Mouse (Mus musculus): ENCODE data around the gene Cox6a1. TPM values are rescaled to one million over a fixed set of nuclear protein-coding genes. Genes with fewer than 3 reads are reported as not detected.
"Not testable (repeated sequence)": the region's sequence is repeated elsewhere in the genome, so short reads cannot be mapped to it uniquely, and the experiment has no call there.

Cox6a1 gene
- 1,395 and 1,520 TPM in 2 replicates for polyA plus RNA-seq (2015; fragmentation: Nextera tagmentation; extraction: Ambion mirVana)

DNA sequence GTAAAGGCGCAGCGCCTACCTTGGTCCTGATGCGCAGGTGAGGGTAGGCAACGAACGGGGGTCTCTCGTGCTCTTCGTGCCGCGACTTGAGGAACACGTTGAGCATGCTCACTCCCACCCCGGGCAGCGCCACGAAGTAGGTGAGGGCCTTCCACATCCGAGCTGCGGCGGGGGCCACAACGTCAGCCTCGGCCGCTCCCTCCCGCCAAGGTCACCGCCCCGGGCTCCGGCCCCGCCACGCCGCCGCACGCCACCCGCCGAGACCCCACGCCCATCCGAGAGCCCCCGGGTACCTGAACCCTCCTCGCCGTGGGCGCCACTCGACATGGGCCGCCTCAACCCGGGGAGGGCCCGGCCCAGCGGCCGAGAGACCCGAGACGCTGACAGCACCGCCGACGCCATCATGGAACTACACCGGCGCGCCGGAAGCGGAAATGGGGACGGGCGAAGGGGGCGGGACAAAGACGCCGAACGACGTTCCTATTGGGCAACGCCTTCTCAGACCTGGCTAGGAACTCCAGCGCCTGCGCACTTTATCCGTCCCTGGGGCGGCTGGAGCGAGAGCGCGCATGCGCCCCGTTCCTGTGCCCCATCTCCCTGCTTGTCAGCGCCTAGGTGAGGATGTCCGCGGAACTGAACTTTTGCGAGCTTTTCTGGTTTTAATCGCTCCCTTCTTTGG, at the start of gene Cox6a1:
TSS of gene Cox6a1 (minus strand) at position 436 of the 679 bp plus-strand sequence.
- Histone ChIP-seq H3K27ac (replicated peaks) (peak within 1 kb of the TSS; percentile 83), H3K9me3 (no peaks in the 10 kb centered on the region; the same call in 1 of the 2 replicates), H3K27me3 (replicated peaks) (no peaks in the 10 kb centered on the region), H3K9ac (peak within 1 kb of the TSS; percentile 94), H3K4me2 (peak within 1 kb of the TSS; percentile 90), H3K4me1 (peaks cover 25% of the 10 kb centered on the region), H3K36me3 (peaks cover 36% of the 10 kb centered on the region), H3K4me3 (peak within 1 kb of the TSS; percentile 83)
- peak; percentile 92 for ATAC-seq (ENCODE audit: extremely low read depth, insufficient number of reproducible peaks, low FRiP score, low TSS enrichment)
- WGBS = under 1% methylated on average over 74 of the region's 74 CpGs

DNA sequence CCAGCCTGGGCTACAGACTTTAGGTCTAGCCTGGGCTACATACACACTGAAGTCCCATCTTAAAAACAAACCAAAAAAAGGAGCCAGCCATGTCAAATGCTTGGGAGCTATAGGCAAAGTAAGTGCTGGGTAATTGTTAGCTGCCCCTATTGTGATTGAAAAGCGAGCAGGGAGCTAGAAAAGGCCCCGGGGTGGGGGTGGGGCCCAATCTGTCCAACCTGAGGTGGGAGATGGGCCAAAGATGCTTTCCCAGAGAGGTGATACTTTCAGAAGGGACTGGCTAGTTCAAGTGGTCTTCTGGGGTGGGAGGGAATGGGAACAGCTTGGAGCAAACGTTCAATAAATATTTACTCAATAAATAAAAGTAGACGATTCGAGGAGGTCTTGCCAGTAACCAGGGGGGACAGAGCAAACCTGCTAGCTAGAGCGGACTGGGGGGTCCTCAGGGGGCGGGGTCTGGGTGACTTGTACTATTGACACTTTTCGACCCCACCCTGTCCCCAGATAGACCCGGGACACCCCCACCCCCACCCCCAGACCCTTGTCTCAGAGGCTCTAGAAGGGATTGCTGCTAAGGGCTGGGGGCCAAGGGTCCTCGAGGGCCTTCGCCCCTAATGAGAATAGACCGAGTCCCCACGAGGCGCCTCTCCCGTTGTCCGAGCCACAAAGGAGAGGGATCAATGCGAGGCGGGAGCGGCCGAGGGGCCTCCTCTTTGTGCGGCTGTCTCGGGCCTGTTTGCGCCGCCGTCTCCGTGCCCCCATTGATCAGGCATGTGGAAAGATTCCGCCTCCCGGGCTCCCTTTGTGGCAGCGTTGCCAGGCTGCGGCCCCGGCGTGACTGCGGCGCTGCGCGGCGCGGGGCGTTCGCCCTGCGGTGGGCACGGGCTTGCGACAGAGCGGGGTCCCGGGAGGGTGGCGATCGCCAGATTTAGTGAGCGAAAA, 49.3 kb upstream of the Cox6a1 start:
- Histone ChIP-seq H3K9ac (peak overlapping the region; percentile 83), H3K4me3 (peak overlapping the region; percentile 55), H3K4me1 (peaks cover 21% of the 10 kb centered on the region; the same call in 1 of the 2 replicates), H3K4me2 (peak overlapping the region; percentile 88), H3K9me3 (no peaks in the 10 kb centered on the region), H3K27ac (replicated peaks) (no peak overlapping the region), H3K27me3 (replicated peaks) (peaks cover 43% of the 10 kb centered on the region), H3K36me3 (no peaks in the 10 kb centered on the region)
- WGBS = 3% methylated on average over 48 of the region's 48 CpGs
- ATAC-seq (ENCODE audit: extremely low read depth, insufficient number of reproducible peaks, low FRiP score, low TSS enrichment) = no peak

DNA sequence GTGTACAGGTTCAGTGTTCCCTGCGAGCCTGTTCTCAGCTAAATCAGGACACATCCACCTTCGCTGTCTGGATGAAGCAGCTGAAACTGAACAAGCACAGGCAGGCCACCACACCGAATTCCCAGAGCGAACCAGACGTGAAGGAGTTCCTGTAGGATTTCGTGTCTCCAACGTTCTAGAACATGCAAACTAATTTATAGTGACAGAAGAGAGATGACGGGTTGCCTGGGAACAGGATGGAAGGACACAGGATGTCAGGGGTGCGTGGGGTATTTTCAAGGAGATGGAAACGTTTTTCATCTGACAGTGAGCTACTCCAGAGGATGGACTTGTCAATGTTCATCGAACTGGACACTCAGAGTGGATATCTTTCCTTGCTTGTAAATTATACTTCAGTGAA, 47.9 kb upstream of the Cox6a1 start:
- H3K27me3 ChIP-seq (replicated peaks) = peaks cover 40% of the 10 kb centered on the region
- no peak overlapping the region for H3K27ac ChIP-seq (replicated peaks)
- no peak overlapping the region for H3K9ac ChIP-seq
- no peak for ATAC-seq (ENCODE audit: extremely low read depth, insufficient number of reproducible peaks, low FRiP score, low TSS enrichment)
- no peaks in the 10 kb centered on the region for H3K9me3 ChIP-seq
- 67% methylated on average over 11 of the region's 11 CpGs for WGBS
- no peak overlapping the region for H3K4me2 ChIP-seq
- no peaks in the 10 kb centered on the region for H3K36me3 ChIP-seq
- no peak overlapping the region for H3K4me3 ChIP-seq
- H3K4me1 ChIP-seq = peaks cover 21% of the 10 kb centered on the region; the same call in 1 of the 2 replicates

DNA sequence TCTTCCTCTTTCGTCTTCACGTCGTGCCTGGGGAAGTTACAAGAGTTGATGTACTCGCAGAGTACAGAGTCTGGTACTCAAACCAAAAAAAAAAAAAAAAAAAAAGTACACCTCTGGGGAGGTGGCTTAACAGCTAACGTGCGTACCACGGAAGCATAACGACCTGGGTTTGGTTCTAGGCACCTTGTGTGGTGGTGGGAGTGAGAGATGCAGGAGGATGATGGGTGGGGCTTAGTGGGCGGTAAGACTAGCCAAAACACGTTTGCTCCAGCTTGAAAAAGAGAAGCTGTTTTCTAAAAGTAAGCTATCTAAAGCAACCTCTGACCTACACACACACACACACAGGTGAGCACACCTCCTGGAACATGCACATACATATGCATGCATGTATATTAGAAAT, 46.1 kb upstream of the Cox6a1 start:
- peak overlapping the region; percentile 59 for H3K4me2 ChIP-seq

DNA sequence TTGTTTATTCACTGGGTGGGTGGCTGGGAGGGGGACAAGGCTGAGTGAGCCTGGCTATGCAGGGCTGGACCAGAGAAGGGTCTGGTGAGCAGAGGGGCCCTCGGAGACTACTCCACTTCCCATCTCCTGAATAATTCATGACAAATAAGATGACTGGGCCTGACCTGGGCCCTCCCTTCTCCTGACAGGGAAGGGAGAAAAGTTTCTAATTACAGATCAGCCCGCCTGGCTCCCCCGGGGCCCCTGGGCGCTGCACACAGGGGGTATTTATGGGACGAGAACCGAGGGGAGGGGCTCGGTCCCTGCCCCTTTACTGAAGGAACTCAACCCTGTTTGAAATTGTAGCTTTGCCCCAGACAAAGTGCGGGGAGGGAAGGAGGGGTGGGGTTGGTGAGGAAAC, 45.4 kb upstream of the Cox6a1 start:
- Histone ChIP-seq H3K4me2 (peak overlapping the region; percentile 59), H3K9ac (peak overlapping the region; percentile 61; the same call in 1 of the 2 replicates), H3K36me3 (no peaks in the 10 kb centered on the region), H3K4me1 (peaks cover 21% of the 10 kb centered on the region; the same call in 1 of the 2 replicates), H3K4me3 (peak overlapping the region; percentile 18; the same call in 1 of the 2 replicates), H3K9me3 (no peaks in the 10 kb centered on the region), H3K27ac (replicated peaks) (no peak overlapping the region), H3K27me3 (replicated peaks) (peaks cover 35% of the 10 kb centered on the region)
- 14% methylated on average over 8 of the region's 8 CpGs for WGBS
- no peak for ATAC-seq (ENCODE audit: extremely low read depth, insufficient number of reproducible peaks, low FRiP score, low TSS enrichment)

More for the DNA sequence above, 46.1 kb upstream of the Cox6a1 start:
- 25% methylated on average over 10 of the region's 10 CpGs for WGBS
- no peaks in the 10 kb centered on the region for H3K9me3 ChIP-seq
- peaks cover 38% of the 10 kb centered on the region for H3K27me3 ChIP-seq (replicated peaks)
- H3K27ac ChIP-seq (replicated peaks) = no peak overlapping the region
- peaks cover 21% of the 10 kb centered on the region; the same call in 1 of the 2 replicates for H3K4me1 ChIP-seq
- ATAC-seq (ENCODE audit: extremely low read depth, insufficient number of reproducible peaks, low FRiP score, low TSS enrichment) = no peak
- H3K4me3 ChIP-seq = no peak overlapping the region
- H3K9ac ChIP-seq = no peak overlapping the region
- H3K36me3 ChIP-seq = no peaks in the 10 kb centered on the region

DNA sequence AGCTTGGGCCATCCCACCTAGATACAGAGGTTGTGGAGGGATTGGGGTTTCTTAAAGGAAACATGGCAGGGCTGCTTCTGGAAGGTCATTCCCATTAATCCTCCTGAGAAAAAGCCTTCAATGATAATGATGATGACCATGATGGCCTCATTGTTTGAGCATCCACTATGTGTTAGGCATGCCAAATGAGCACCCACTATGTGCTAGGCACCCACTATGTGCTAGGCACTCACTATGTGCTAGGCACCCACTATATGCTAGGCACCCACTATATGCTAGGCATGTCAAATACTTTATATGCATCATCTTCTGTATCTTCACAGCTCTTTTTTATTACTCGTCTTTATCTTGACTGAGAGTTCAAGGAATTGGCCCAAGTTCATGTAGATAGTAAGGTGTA, 44.2 kb upstream of the Cox6a1 start:
- no peak overlapping the region for H3K27ac ChIP-seq (replicated peaks)
- 59% methylated on average over 1 of the region's 1 CpGs for WGBS
- no peaks in the 10 kb centered on the region for H3K36me3 ChIP-seq
- ATAC-seq (ENCODE audit: extremely low read depth, insufficient number of reproducible peaks, low FRiP score, low TSS enrichment) = no peak
- peaks cover 14% of the 10 kb centered on the region; the same call in 1 of the 2 replicates for H3K4me1 ChIP-seq
- peaks cover 30% of the 10 kb centered on the region for H3K27me3 ChIP-seq (replicated peaks)
- no peak overlapping the region for H3K9ac ChIP-seq
- H3K9me3 ChIP-seq = no peaks in the 10 kb centered on the region
- H3K4me2 ChIP-seq = no peak overlapping the region
- no peak overlapping the region for H3K4me3 ChIP-seq

DNA sequence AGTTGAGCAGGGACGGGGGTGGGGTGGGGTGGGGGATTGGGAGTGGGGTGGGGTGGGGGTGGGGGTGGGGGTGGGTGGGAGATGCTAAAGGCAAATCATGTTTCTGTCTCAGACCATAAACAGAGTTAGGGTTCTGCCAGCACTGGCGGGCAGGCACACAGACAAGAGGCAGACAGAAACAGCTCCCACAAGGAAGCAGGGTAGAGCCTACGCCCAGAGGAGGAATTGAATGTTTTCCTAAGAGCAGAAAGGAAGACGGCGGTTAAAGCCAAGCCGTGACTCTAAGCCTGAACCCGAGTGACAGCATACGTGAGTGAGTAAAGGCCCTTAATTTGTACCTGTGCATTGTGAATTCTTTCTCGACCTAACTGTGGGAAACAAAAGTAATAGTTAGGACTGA, 43.2 kb upstream of the Cox6a1 start:
- H3K4me2 ChIP-seq = no peak overlapping the region
- H3K4me1 ChIP-seq = peaks cover 14% of the 10 kb centered on the region; the same call in 1 of the 2 replicates
- H3K36me3 ChIP-seq = no peaks in the 10 kb centered on the region
- WGBS = 28% methylated on average over 9 of the region's 9 CpGs
- no peak overlapping the region for H3K27ac ChIP-seq (replicated peaks)
- H3K9ac ChIP-seq = no peak overlapping the region
- H3K4me3 ChIP-seq = no peak overlapping the region
- peaks cover 21% of the 10 kb centered on the region for H3K27me3 ChIP-seq (replicated peaks)
- ATAC-seq (ENCODE audit: extremely low read depth, insufficient number of reproducible peaks, low FRiP score, low TSS enrichment) = no peak
- H3K9me3 ChIP-seq = no peaks in the 10 kb centered on the region

DNA sequence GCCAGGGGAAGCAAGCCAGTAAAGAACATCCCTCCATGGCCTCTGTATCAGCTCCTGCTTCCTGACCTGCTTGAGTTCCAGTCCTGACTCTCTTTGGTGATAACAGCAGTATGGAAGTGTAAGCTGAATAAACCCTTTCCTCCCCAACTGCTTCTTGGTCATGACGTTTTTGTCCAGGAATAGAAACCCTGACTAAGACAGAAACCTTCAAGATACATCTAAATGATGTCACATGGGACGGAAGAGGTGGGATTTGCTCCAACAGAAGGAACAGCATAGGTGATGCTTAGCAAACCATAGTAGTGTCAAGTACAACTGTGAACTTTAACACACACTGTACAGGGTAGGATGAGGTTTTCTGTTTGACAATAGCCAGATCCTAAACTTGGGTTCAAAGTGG, 30.1 kb upstream of the Cox6a1 start:
- H3K36me3 ChIP-seq; H3K4me3 ChIP-seq; H3K4me1 ChIP-seq; H3K27ac ChIP-seq (replicated peaks); H3K9ac ChIP-seq; H3K4me2 ChIP-seq; ATAC-seq (ENCODE audit: extremely low read depth, insufficient number of reproducible peaks, low FRiP score, low TSS enrichment); H3K9me3 ChIP-seq; H3K27me3 ChIP-seq (replicated peaks): not testable (repeated sequence)
- 47% methylated on average over 2 of the region's 2 CpGs for WGBS

DNA sequence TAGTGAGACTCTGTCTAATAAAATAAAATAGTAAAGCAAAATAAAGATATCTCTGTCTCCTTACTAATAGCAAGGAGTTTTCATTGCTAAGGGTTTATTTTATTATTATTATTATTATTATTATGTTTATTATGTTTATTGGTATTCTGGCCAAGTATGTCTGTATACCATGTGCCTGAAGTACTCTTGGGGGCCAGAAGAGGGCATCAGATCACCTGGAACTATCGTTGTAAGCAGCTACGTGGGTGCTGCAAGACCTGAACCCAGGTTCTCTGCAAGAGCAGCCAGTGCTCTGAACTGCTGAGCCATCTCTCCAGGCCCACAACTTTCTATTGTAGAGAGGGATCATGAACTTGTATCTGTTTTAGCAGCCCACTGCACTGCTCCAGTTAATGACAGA, 26.7 kb upstream of the Cox6a1 start:
- Histone ChIP-seq H3K9ac (no peak overlapping the region), H3K4me2 (no peak overlapping the region), H3K27me3 (replicated peaks) (peaks cover 23% of the 10 kb centered on the region; the same call in 1 of the 2 replicates), H3K4me1 (peaks cover 9% of the 10 kb centered on the region; the same call in 1 of the 2 replicates), H3K9me3 (no peaks in the 10 kb centered on the region), H3K4me3 (no peak overlapping the region), H3K27ac (replicated peaks) (no peak overlapping the region), H3K36me3 (no peaks in the 10 kb centered on the region)
- WGBS = 67% methylated on average over 2 of the region's 2 CpGs
- no peak for ATAC-seq (ENCODE audit: extremely low read depth, insufficient number of reproducible peaks, low FRiP score, low TSS enrichment)

DNA sequence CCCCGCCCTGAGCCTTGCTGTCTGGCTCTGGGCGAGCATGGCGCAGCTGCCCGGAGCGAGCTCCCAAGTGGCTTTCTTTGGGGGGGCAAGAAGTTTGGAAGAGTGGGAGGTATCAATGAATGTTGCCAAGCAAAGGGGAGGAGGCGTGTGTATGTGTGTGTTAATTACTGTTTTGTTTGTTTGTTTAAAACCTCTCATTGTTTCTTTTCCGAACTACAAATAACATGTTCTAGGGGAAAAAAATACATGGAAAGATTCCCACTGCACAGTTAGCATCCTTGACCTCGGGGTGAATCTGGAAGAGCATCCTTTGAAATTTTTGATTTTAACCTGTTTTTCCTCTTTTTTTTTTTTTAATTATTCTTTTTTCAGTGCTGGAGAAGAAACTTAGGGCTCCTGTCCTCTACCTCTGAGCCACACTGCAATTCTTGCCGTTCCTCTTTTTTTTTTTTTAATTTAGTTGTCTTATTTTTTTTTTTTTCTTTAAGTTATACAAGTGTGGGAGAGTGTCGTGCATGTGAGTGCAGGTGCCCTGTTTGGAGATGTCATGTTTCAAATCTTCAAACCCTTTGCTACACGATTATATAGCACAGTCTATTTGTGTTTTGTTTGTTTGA, 25.5 kb upstream of the Cox6a1 start:
- Histone ChIP-seq H3K4me3 (peak overlapping the region; percentile 48), H3K4me1 (peaks cover 9% of the 10 kb centered on the region; the same call in 1 of the 2 replicates), H3K9ac (peak overlapping the region; percentile 83), H3K36me3 (no peaks in the 10 kb centered on the region), H3K4me2 (peak overlapping the region; percentile 77), H3K27me3 (replicated peaks) (peaks cover 23% of the 10 kb centered on the region; the same call in 1 of the 2 replicates), H3K9me3 (no peaks in the 10 kb centered on the region), H3K27ac (replicated peaks) (peak overlapping the region; percentile 58)
- 25% methylated on average over 11 of the region's 11 CpGs for WGBS
- no peak for ATAC-seq (ENCODE audit: extremely low read depth, insufficient number of reproducible peaks, low FRiP score, low TSS enrichment)

Data from heart, embryonic 13.5 days (tissue).